Mouse (Mus musculus): Measurements from ENCODE around the gene Olfr812. TPM values are rescaled to one million over a fixed set of nuclear protein-coding genes. Genes with fewer than 3 reads are reported as not detected.

The Olfr812 gene
- not detected for total RNA-seq (2023)

DNA sequence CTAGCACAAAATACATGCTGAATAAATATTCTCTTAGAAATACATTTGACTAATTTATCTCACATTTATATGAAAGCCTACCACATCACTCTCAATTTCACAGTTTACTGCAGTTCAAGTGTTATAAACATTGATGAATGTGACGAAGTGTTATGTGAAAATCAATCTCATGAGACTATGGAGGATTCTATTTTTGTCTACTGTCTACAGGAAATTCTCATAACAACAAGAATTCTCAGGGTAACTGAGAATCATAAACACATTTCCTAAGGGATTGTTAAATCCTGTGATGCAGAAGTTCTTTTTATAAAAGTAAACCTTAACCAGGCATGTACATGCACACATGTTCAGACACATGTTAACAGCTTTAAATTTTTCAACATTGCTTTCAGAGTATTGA lies at the start of gene Olfr812:
Gene Olfr812, minus strand, starts transcription at position 101 of the 400 bp plus-strand sequence.

DNA sequence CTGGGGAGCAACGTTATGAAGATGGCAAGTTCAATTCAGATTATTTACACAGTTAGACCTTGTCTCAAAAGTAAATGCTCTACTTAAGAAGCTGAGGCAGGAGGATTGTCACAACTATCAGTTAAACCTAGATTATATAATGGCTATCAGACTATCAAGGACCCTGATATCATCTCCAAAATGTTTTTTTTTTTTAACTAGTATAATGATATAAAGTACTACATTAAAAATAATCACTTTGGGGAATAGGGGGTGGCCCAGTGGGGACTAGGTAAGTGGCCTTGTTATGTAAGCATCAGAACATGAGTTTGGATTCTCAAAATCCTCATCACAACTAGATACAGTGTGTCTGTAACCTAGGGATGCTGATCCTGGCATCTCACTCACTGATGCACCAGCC lies 33.9 kb upstream of the Olfr812 start, which contains the start of gene Olfr814:
Gene Olfr814, minus strand, starts transcription at position 101 of the 400 bp plus-strand sequence.

GRCm38 (mm10) chr10:129855067-129855466 lies 9.2 kb upstream of the Olfr812 start, which contains the start of gene Olfr813:
Olfr813 (plus strand) TSS chr10:129855367.

GRCm38 (mm10) chr10:129804296-129804695 lies 41.6 kb downstream of the Olfr812 start, which contains the start of gene Olfr811:
Olfr811 (minus strand) TSS chr10:129804396.

GRCm38 (mm10) chr10:129794817-129795216 lies 51.1 kb downstream of the Olfr812 start, which contains the start of gene Olfr810:
Olfr810 (minus strand) TSS chr10:129794917.

Other genes with a start within 250 kb of the Olfr812 start
- not detected for gene Olfr796, start 233.5 kb downstream of the Olfr812 start, total RNA-seq (2023)
- gene Olfr798, start 218.2 kb downstream of the Olfr812 start, total RNA-seq (2023) = not detected
- gene Olfr799, start 208.6 kb downstream of the Olfr812 start, total RNA-seq (2023) = not detected
- not detected for gene Olfr800, start 188.4 kb downstream of the Olfr812 start, total RNA-seq (2023)
- not detected for gene Olfr801, start 172.2 kb downstream of the Olfr812 start, total RNA-seq (2023)
- not detected for gene Olfr802, start 157.9 kb downstream of the Olfr812 start, total RNA-seq (2023)
- not detected for gene Olfr803, start 151.8 kb downstream of the Olfr812 start, total RNA-seq (2023)
- gene Olfr804, start 142.9 kb downstream of the Olfr812 start, total RNA-seq (2023) = not detected
- not detected for gene Olfr805, start 116.7 kb downstream of the Olfr812 start, total RNA-seq (2023)
- not detected for gene Olfr806, start 104.2 kb downstream of the Olfr812 start, total RNA-seq (2023)
- not detected for gene Olfr807, start 88.3 kb downstream of the Olfr812 start, total RNA-seq (2023)
- not detected for gene Olfr808, start 80.6 kb downstream of the Olfr812 start, total RNA-seq (2023)
- not detected for gene Olfr809, start 71.5 kb downstream of the Olfr812 start, total RNA-seq (2023)
- gene Olfr810, start 51.2 kb downstream of the Olfr812 start, total RNA-seq (2023) = not detected
- gene Olfr811, start 41.7 kb downstream of the Olfr812 start, total RNA-seq (2023) = not detected
- not detected for gene Olfr813, start 9.3 kb upstream of the Olfr812 start, total RNA-seq (2023)
- gene Olfr814, start 33.8 kb upstream of the Olfr812 start, total RNA-seq (2023) = not detected
- not detected for gene Olfr815, start 59.8 kb upstream of the Olfr812 start, total RNA-seq (2023)
- not detected for gene Olfr816, start 69.5 kb upstream of the Olfr812 start, total RNA-seq (2023)
- gene Olfr818, start 103.0 kb upstream of the Olfr812 start, total RNA-seq (2023) = not detected
- gene Olfr819, start 121.2 kb upstream of the Olfr812 start, total RNA-seq (2023) = not detected
- gene Olfr247, start 130.0 kb upstream of the Olfr812 start, total RNA-seq (2023) = not detected
- gene Gm10310, start 139.0 kb upstream of the Olfr812 start, total RNA-seq (2023) = not detected
- not detected for gene Olfr820, start 166.5 kb upstream of the Olfr812 start, total RNA-seq (2023)
- not detected for gene Olfr821, start 184.3 kb upstream of the Olfr812 start, total RNA-seq (2023)
- not detected for gene Olfr822, start 225.1 kb upstream of the Olfr812 start, total RNA-seq (2023)

Data from neutrophil, adult 83 days (primary cell).